Mouse (Mus musculus) heart, adult 9 months (tissue): ENCODE measurements around the gene Guk1.

ENCODE experiments used
- DNase-seq, 2 experiments: peaks; one replicate each; pipeline ENCODE4 v3.0.0; 2022; ENCODE audit warnings: low spot score in 2 of 2

Guk1 gene

DNA sequence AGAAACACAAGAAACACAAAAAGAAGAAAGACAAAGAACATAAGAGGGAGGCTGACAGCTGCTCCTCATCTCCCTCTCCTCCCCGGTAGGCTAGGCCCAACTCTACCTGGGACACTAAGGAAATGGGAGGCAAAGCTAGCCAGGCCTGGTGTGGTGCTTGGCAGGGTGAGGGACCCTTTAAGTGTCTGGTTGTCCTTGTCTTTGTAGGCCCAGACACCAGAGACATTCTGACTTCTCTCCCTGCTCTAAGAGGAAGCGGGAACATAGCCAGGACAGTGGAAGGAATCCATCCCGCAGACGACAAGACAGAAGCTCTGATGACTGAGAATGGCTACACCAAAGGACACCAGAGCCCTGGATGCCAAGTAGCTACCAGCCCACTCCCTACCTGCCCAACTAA, 18.0 kb upstream of the Guk1 start:
- DNase-seq = no peak

DNA sequence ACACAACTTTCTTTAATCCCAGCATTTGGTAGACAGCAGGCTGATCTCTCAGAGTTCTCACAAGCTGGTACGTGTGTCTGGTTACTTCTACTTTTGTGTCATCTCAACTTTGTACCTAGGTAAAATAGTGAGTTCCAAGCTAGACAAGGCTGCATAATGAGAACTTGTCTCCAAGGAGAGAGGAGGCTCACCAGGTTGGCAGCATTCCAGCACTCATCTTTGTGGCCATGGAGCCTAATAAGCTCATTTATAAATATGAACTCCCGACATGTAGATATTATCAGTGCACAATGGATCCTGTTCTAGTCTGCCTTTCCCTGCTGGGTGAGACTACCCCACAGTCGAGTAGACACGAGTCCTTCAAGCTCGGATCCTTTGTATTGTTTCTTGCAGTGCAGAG, 17.6 kb upstream of the Guk1 start:
- DNase-seq = no peak

DNA sequence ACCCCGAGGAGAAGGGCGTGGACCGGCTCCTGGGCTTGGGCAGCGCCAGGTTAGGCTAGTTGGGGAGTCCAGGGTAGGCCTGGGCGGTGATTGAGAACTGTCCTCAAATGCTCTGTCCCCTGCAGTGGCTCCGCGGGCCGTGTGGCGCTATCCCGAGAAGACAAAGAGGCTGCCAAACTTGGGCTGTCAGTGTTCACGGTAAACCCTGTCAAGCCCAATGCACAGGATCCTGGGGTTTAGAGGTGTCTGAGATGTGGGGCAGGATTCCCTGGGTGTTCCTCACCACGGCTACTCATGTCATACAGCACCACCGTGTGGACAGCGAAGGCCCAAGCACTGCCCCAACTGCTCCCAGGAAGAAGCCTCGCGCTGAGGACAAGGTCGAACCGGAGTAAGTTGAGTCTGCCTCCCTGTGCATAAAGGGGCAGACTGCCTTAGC, 17.0 kb upstream of the Guk1 start:
- peak; percentile 56 to 62 for DNase-seq

DNA sequence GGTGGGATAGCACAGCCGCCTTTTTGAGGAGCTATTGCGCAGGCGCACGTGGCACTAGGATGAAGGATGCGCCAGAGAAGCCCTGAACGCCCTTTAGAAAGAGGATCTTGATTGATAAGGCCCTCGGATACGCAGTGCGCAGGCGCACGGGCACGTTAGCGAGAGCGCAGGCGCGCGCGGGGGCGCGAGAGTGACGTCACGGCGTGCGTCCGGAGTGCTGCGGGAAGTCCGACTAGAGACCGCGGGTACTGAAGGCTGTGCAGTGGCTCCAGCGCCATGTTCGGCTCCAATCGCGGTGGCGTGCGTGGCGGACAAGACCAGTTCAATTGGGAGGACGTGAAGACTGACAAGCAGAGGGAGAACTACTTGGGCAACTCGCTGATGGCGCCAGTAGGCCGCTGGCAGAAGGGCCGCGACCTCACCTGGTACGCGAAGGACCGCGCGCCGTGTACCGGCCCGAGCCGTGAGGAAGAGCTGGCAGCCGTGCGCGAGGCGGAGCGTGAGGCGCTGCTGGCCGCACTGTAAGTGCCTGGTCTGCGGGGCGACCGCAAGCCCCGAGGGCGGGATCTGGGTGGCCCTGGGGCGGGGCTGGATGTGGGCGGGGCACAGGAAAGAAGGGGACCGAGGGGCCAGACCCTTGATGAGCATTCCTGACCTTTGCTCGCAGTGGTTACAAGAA, 16.3 kb upstream of the Guk1 start, which contains the start of gene 2310033P09Rik:
2310033P09Rik (plus strand) TSS at position 169 of the 679 bp plus-strand sequence.
- DNase-seq = peak; percentile 92 to 93

GRCm38 (mm10) chr11:59202081-59202995, 10.3 kb upstream of the Guk1 start, which contains the start of gene Mrpl55:
Gene Mrpl55 (plus strand): TSS chr11:59202486.
- DNase-seq = peak; percentile 90 to 91

- no peak for DNase-seq
These were observed 9.4 kb upstream of the Guk1 start for GRCm38 (mm10) chr11:59201216-59202002.

- DNase-seq = no peak
These were observed 4.2 kb upstream of the Guk1 start for GRCm38 (mm10) chr11:59196230-59196629.

DNA sequence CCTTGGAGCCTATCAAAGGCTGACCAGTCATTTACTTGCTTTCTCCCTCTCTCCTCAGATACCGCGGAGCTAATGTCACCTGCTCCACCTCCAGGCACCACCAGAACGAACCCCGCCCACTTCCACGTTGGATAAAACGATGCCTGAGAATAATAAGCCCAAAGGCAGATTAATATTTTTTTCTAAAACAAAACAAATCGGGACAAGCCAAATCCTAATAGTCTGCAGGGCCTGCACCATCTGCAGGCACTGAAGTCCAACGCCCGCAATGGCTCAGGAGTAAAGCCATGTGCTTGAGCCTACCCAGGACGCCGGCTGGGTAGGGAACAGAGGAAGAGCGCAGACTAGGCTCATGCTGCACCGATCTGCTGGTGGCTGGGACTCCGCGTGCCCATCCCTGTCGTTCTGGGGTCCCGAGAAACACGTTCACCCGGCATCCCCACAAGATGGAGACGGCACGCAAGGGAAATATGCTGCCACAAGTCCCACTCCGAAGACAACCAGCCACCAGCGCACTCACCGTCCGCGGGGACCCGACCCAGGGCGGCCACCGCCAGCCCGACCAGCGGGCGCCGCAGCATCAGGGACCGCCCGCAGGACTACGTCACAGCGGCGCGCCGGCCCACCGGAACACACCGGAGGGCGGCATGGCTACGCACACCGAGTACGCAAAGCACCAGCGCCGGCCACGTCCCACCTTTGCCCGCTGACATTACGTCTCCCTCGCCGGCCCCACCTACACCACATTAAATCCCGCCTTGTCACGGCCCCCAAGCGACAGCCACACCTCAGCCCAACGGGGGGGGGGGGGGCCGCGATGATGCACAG, 567 bp downstream of the Guk1 start:
- DNase-seq = peak; percentile 90 to 93

DNA sequence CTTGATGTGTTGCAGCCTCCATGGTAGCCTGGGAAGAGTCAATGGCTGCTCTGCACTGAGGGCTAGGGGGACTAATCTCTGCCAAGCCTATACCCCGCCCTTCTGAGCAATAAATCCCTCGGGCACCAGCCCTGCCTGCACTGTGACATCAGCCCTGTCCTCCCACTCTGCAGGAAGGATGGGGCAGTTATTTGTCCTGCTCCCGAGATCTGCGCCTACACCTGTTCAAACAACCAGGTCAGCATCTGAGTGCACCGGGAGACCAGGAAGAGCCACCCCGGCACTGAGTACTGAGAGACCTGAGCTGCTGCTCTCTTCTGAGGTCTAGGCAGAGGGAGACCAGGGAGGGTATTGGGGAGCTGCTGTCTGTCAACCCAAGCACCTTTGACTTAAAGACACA, 4.3 kb downstream of the Guk1 start:
- DNase-seq = no peak

- DNase-seq = no peak
These were observed 6.5 kb downstream of the Guk1 start for GRCm38 (mm10) chr11:59185490-59185889.

DNA sequence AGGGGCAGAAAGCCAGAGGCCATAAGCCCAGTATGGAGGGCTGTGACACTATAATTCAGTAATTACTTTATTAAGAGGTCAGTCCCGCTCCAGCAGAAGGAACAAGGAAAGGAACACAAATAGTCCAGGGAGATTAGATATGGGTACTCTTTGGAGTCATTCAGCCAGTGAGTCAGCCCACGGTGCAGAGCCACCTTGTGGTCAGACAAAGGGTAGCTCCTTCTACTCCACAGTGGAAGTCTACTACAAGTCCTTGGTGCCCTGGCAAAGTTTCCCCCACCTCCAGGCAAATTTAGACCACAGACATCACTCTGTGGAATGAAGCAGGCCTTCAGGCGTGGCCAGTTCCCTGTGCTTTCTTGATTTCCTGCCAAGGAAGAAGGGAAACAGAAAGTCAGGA, 8.2 kb downstream of the Guk1 start:
- peak; percentile 73 to 79 for DNase-seq

GRCm38 (mm10) chr11:59182864-59183331, 9.1 kb downstream of the Guk1 start, which contains the start of gene Gjc2:
Gene Gjc2 (minus strand): TSS chr11:59183213.
- DNase-seq = peak; percentile 72 to 73

DNA sequence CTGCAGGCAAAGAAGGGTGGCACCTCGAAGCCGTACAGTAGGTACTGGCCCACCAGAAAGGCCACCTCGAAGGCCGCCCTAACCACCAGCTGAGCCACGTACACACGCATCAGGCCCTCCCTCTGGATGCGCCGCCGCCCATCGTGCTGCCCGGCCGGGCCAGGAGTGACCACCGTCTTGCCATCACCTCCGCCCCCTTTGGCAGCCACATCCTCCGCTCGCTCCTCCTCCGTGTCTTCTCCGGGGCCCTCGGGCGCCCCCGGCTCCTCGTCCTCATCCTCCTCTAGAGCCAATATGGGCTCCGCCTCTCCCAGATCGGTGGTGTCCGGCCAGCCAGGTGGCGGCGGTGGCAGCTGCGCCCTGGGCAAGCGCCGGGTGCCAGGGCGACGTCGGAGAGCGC, 15.1 kb downstream of the Guk1 start:
- DNase-seq = no peak

- DNase-seq = no peak
These were observed 15.5 kb downstream of the Guk1 start for GRCm38 (mm10) chr11:59176475-59176874.

GRCm38 (mm10) chr11:59174189-59174838, 17.7 kb downstream of the Guk1 start:
- no peak for DNase-seq

- no peak for DNase-seq
These were observed 21.5 kb downstream of the Guk1 start for GRCm38 (mm10) chr11:59170549-59170948.

DNA sequence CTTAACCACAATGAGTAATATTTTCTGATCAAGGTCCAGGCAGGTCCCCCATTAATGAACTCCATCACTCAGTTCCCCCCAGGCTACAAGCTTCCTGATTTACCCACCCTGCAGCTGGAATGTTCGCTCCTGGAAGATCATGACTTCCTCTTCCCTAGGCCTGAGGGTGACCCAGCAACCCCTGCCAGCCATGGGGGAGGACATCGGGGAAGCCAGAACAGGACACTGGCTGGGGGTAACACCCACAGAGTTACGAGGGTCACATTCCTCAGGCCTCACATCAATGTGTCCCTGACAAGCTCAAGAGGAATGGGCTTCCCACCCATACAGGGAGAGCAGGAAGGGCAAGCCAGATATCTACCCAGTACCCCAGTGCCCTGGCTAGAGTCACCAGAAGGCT, 22.2 kb downstream of the Guk1 start:
- no peak for DNase-seq

DNA sequence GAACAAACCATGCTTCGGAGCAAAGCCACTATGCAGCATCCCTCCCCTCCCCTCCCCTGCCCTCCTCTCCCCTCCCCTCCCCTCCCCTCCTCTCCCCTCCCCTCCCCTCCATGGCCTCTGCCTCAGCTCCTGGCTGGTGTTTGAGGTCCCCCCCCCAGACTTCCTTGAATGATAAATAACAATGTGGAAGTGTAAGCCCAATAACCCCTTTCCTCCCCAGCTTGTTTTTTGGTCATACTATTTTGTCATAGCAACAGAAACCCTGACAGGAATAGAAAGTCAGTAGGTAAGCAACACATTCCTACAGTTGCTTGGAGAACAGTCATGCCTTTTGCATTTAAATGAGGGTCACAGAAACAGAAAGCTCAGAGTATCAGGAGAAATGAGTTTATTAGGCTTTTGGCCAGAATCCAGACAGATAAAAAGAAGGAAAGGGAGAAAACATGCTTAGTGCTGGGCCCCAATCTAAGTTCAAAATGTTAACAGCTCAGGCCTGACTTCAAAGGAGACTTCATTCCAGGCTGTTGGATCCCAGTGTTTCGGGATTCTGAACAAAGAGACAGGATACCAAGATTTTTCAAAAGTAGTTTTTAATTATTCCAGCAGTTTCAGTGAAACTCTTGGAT, 26.3 kb downstream of the Guk1 start:
- DNase-seq = no peak

GRCm38 (mm10) chr11:59164384-59164783, 27.6 kb downstream of the Guk1 start:
- DNase-seq = no peak
